Mouse (Mus musculus) left cerebral cortex, adult 2 months (tissue): Measurements from ENCODE around the gene Mepe. TPM values are rescaled to one million over a fixed set of nuclear protein-coding genes. Genes with fewer than 3 reads are reported as not detected.
A peak's percentile ranks its signal among the peaks of the same experiment; 100 is the strongest.

Source experiments
- DNase-seq, 2 experiments: peaks; one replicate each; pipeline ENCODE4 v3.0.0; 2021 to 2022; ENCODE audit warnings: low spot score in 2 of 2, mixed read lengths in 1 of 2; ENCODE audit errors: extremely low spot score in 1 of 2
- H3K27ac ChIP-seq: fragments of 200-600 bp; 2 replicates; pipeline ENCODE4 v1.8.1; 2022
- H3K4me3 ChIP-seq: fragments of 200-600 bp; 2 replicates; pipeline ENCODE4 v1.8.1; 2022
- CTCF ChIP-seq: fragments of 200-600 bp; IDR thresholded peaks from 2 replicates; pipeline ENCODE4 v1.8.1; 2022; ENCODE audit warnings: antibody characterized with exemption, mild to moderate bottlenecking, moderate library complexity
- intact Hi-C: fragments of 180-260 bp; cut with DNase I; formaldehyde crosslinking; loops from one replicate; pipeline ENCODE4 v1.15.1; 2025
- microRNA-seq, 2 experiments: library from miRNA; unstranded; fragments of <30 nt; microRNA quantifications; one replicate each; pipeline ENCODE4 v1.2.0; 2021
- total RNA-seq, 2 experiments: library from RNA; stranded (reverse); gene quantifications; 2 replicates each; pipeline ENCODE4 v1.2.3; 2021

The Mepe gene
- total RNA-seq, 2 experiments from 2014 or later: not detected

- H3K27ac ChIP-seq: peak overlapping the region; percentile 28; the same call in 1 of the 2 replicates
- no peak overlapping the region for H3K4me3 ChIP-seq
- intact Hi-C loops: no loop called here
- TF ChIP-seq CTCF: no peak
- DNase-seq: no peak
These were observed 33.5 kb downstream of the Mepe start for GRCm38 (mm10) chr5:104358592-104358991.

GRCm38 (mm10) chr5:104359257-104359656 is 34.1 kb downstream of the Mepe start:
- no peak for DNase-seq
- no peak overlapping the region; the same call in 1 of the 2 replicates for H3K27ac ChIP-seq
- H3K4me3 ChIP-seq: no peak overlapping the region
- intact Hi-C loops: no loop called here
- TF ChIP-seq CTCF: no peak

- TF ChIP-seq CTCF: no peak
- H3K27ac ChIP-seq: no peak overlapping the region
- H3K4me3 ChIP-seq: no peak overlapping the region
- intact Hi-C loops: no loop called here
- no peak for DNase-seq
These were observed 45.5 kb downstream of the Mepe start for GRCm38 (mm10) chr5:104370580-104370979.

- H3K4me3 ChIP-seq: no peak overlapping the region
- no peak overlapping the region for H3K27ac ChIP-seq
- DNase-seq: no peak
- intact Hi-C loops: no loop called here
- no peak for TF ChIP-seq CTCF
These were observed 46.2 kb downstream of the Mepe start for GRCm38 (mm10) chr5:104371284-104371683.

- DNase-seq: no peak
- no peak overlapping the region for H3K4me3 ChIP-seq
- TF ChIP-seq CTCF: no peak
- no peak overlapping the region for H3K27ac ChIP-seq
- intact Hi-C loops: no loop called here
These were observed 48.6 kb downstream of the Mepe start for GRCm38 (mm10) chr5:104373648-104374307.

GRCm38 (mm10) chr5:104374308-104374660 is 49.2 kb downstream of the Mepe start:
- no peak for DNase-seq
- Histone ChIP-seq H3K4me3 (no peak overlapping the region), H3K27ac (no peak overlapping the region)
- intact Hi-C loops: no loop called here
- no peak for TF ChIP-seq CTCF

GRCm38 (mm10) chr5:104375132-104375531 is 50.0 kb downstream of the Mepe start:
- no peak overlapping the region for H3K4me3 ChIP-seq
- intact Hi-C loops: no loop called here
- no peak overlapping the region for H3K27ac ChIP-seq
- no peak for TF ChIP-seq CTCF
- DNase-seq: no peak

GRCm38 (mm10) chr5:104376890-104377289 is 51.8 kb downstream of the Mepe start:
- Histone ChIP-seq H3K27ac (no peak overlapping the region), H3K4me3 (no peak overlapping the region)
- intact Hi-C loops: no loop called here
- no peak for DNase-seq
- no peak for TF ChIP-seq CTCF

- no peak for DNase-seq
- intact Hi-C loops: no loop called here
- H3K4me3 ChIP-seq: no peak overlapping the region
- no peak for TF ChIP-seq CTCF
- no peak overlapping the region for H3K27ac ChIP-seq
These were observed 55.4 kb downstream of the Mepe start for GRCm38 (mm10) chr5:104380574-104380973.

- no peak for TF ChIP-seq CTCF
- intact Hi-C loops: no loop called here
- H3K27ac ChIP-seq: no peak overlapping the region
- DNase-seq: no peak
- no peak overlapping the region for H3K4me3 ChIP-seq
These were observed 56.5 kb downstream of the Mepe start for GRCm38 (mm10) chr5:104381671-104382070.

- DNase-seq: no peak
- H3K27ac ChIP-seq: no peak overlapping the region
- no peak overlapping the region for H3K4me3 ChIP-seq
- intact Hi-C loops: no loop called here
- TF ChIP-seq CTCF: no peak
These were observed 59.4 kb downstream of the Mepe start for GRCm38 (mm10) chr5:104384540-104384939.

GRCm38 (mm10) chr5:104385521-104385920 is 60.4 kb downstream of the Mepe start:
- no peak for TF ChIP-seq CTCF
- Histone ChIP-seq H3K4me3 (no peak overlapping the region), H3K27ac (no peak overlapping the region)
- DNase-seq: no peak
- intact Hi-C loops: no loop called here

- no peak for DNase-seq
- no peak overlapping the region for H3K4me3 ChIP-seq
- intact Hi-C loops: no loop called here
These were observed 61.8 kb downstream of the Mepe start for GRCm38 (mm10) chr5:104386908-104387307.

More at GRCm38 (mm10) chr5:104386908-104387307, 61.8 kb downstream of the Mepe start:
- no peak for TF ChIP-seq CTCF
- H3K27ac ChIP-seq: no peak overlapping the region

Small RNAs within 50 kb of the gene (microRNA-seq; reads per million reads assigned to microRNA genes)
- gene Gm23616: 0 reads per million in 2 experiments

Other genes with a start within 250 kb of the Mepe start
- gene Gm17660, start 247.7 kb upstream of the Mepe start, total RNA-seq: not detected
- 1,000 to 10,000 TPM; 1,525 to 1,546 TPM for gene Sparcl1, start 211.6 kb upstream of the Mepe start, total RNA-seq
- under 1 TPM; 0.07 to 0.09 TPM for gene Dspp, start 154.6 kb upstream of the Mepe start, total RNA-seq
- gene Dmp1, start 122.7 kb upstream of the Mepe start, total RNA-seq: 1 to 10 TPM; 6.0 to 6.8 TPM
- under 1 TPM; 0.23 to 0.37 TPM for gene Ibsp, start 26.2 kb upstream of the Mepe start, total RNA-seq
- 10 to 100 TPM; 10.1 to 12.9 TPM for gene Spp1, start 109.8 kb downstream of the Mepe start, total RNA-seq
- gene Pkd2, start 134.1 kb downstream of the Mepe start, total RNA-seq: 10 to 100 TPM; 26.9 to 29.6 TPM
- gene BC005561, start 183.0 kb downstream of the Mepe start, total RNA-seq: 10 to 100 TPM; 15.3 to 16.5 TPM